Mouse (Mus musculus) CD8-positive naive resting alpha-beta T cell, adult 2 months (primary cell): ENCODE data around the gene Htra3.

Source experiments
- DNase-seq, 2 experiments: peaks; one replicate each; pipeline ENCODE4 v3.0.0; 2022; ENCODE audit warnings: low read depth in 2 of 2, low spot score in 2 of 2

Gene Htra3

GRCm38 (mm10) chr5:35616943-35617342, 62.6 kb downstream of the Htra3 start:
- no peak for DNase-seq

- DNase-seq, result no peak
Observed at GRCm38 (mm10) chr5:35612722-35613121, 66.9 kb downstream of the Htra3 start.

GRCm38 (mm10) chr5:35611900-35612299, 67.7 kb downstream of the Htra3 start:
- no peak for DNase-seq

- DNase-seq, result no peak
Observed at GRCm38 (mm10) chr5:35611170-35611569, 68.4 kb downstream of the Htra3 start.

- no peak for DNase-seq
Observed at GRCm38 (mm10) chr5:35610381-35610780, 69.2 kb downstream of the Htra3 start.

GRCm38 (mm10) chr5:35609971-35610370, 69.6 kb downstream of the Htra3 start:
- DNase-seq, result no peak

- DNase-seq, result no peak
Observed at GRCm38 (mm10) chr5:35609381-35609780, 70.2 kb downstream of the Htra3 start.

- no peak for DNase-seq
Observed at GRCm38 (mm10) chr5:35608559-35608958, 71.0 kb downstream of the Htra3 start.

- no peak for DNase-seq
Observed at GRCm38 (mm10) chr5:35607784-35608183, 71.8 kb downstream of the Htra3 start.

- DNase-seq, result no peak
Observed at GRCm38 (mm10) chr5:35606800-35607199, 72.8 kb downstream of the Htra3 start.

- DNase-seq, result no peak
Observed at GRCm38 (mm10) chr5:35605355-35605754, 74.2 kb downstream of the Htra3 start.
